14 mouse cellular contexts compared by ENCODE assay signal in the genomic region with DNA sequence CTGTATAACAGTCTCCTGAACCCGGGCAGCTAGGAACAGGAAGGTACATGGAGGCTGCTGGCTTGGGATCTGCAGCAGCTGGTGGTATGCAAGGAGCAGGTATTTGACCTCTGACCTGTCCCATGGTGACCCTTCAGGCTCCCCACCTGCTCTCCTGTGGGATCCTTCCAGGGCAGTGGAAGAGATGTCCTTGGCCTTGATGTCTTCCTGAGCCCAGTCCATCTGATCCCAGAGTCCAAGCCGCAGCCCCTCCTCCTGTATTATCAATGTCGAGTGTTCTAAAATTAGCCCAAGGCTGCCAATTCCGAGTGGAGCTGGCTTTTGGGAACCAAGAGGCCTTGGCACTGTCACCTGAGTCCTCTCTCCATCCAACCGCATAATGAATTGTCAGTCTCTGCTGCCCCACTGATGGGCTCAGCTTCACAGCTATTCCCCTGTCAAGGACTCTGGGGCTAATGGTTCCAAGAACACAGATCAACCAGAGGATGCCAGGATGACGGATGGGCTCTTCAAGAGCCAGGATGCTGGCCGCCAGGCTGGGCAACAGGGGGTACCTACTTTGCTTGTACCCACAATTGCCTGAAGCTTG.
DNase-seq lines count a peak whose midpoint lies in the region; ATAC-seq lines count a peak whose summit lies in the region.
"Had no signal": no experiment of that assay in that cellular context is flagged by ENCODE, and none has a peak within 500 bp of the region (broad histone marks: within the 10 kb centered on the region; RNA-seq: fewer than 3 reads in every experiment).

No protein-coding gene starts in this region.

- no peak for ATAC-seq in heart, embryonic 13.5 days (ENCODE audit: extremely low read depth, insufficient number of reproducible peaks, low FRiP score, low TSS enrichment)
- ATAC-seq in hindbrain, embryonic 15.5 days (ENCODE audit: low FRiP score, low read depth): no peak
- ATAC-seq: intestine, postnatal 0 days had no signal

- no peak overlapping the region for H3K4me3 ChIP-seq in heart, embryonic 13.5 days
- no peak overlapping the region for H3K4me3 ChIP-seq in hindbrain, embryonic 15.5 days

- peaks cover 10% of the 10 kb centered on the region for H3K27me3 ChIP-seq in heart, embryonic 13.5 days (replicated peaks)
- no peaks in the 10 kb centered on the region for H3K27me3 ChIP-seq in hindbrain, embryonic 15.5 days

- DNase-seq in adrenal gland, adult 2 months: peak; percentile 70
- DNase-seq in adrenal gland, adult 18-20 months (ENCODE audit: low spot score in 2 of 2): no peak
- DNase-seq in heart, postnatal 25 days (ENCODE audit: low spot score): no peak
- peak; percentile 42 for DNase-seq in adrenal gland, postnatal 10 days
- DNase-seq in frontal cortex, postnatal 36 days (ENCODE audit: low spot score in 2 of 2): no peak
- DNase-seq in left cerebral cortex, adult 11 months (ENCODE audit: low spot score): no peak
- DNase-seq: kidney, postnatal 10 days; liver; lung, adult 18-20 months; lung, postnatal 4 days; spleen, adult 18-20 months had no signal

- H3K9ac ChIP-seq in heart, embryonic 13.5 days: peak overlapping the region; percentile 28; the same call in 1 of the 2 replicates
- no peak overlapping the region for H3K9ac ChIP-seq in hindbrain, embryonic 15.5 days

- peaks cover 46% of the 10 kb centered on the region for H3K4me1 ChIP-seq in heart, embryonic 13.5 days
- peaks cover 51% of the 10 kb centered on the region for H3K4me1 ChIP-seq in hindbrain, embryonic 15.5 days (replicated peaks)

- WGBS in heart, embryonic 13.5 days: 55% methylated on average over 7 of the region's 7 CpGs
- 53% methylated on average over 7 of the region's 7 CpGs for WGBS in hindbrain, embryonic 15.5 days

- no peak overlapping the region for H3K27ac ChIP-seq in heart, embryonic 13.5 days (replicated peaks)
- peak overlapping the region; percentile 81; the same call in 1 of the 2 replicates for H3K27ac ChIP-seq in hindbrain, embryonic 15.5 days (replicated peaks)

- H3K9me3 ChIP-seq in heart, embryonic 13.5 days: no peaks in the 10 kb centered on the region
- no peaks in the 10 kb centered on the region for H3K9me3 ChIP-seq in hindbrain, embryonic 15.5 days

- no peaks in the 10 kb centered on the region for H3K36me3 ChIP-seq in heart, embryonic 13.5 days
- H3K36me3 ChIP-seq in hindbrain, embryonic 15.5 days: no peaks in the 10 kb centered on the region

- no peak overlapping the region for H3K4me2 ChIP-seq in heart, embryonic 13.5 days
- H3K4me2 ChIP-seq in hindbrain, embryonic 15.5 days: no peak overlapping the region

- intact Hi-C loops in heart, postnatal 25 days (cut with DNase I): loop anchor here (5.0 kb wide), 1 partner anchor 56 kb away; no protein-coding TSS in a partner anchor

Comparison
In these comparisons a context has a peak if more than half of its experiments do, and no peak if none do; other contexts are left out.
1. DNase-seq: peak in adrenal gland, adult 2 months (single experiment) and adrenal gland, postnatal 10 days (single experiment); none in adrenal gland, adult 18-20 months (0 of 2), heart, postnatal 25 days (single experiment), frontal cortex, postnatal 36 days (0 of 2) and left cerebral cortex, adult 11 months (single experiment).